Mouse (Mus musculus): ENCODE measurements around the gene Gpr107.

The Gpr107 gene

GRCm38 (mm10) chr2:31127219-31127618 lies 24.9 kb upstream of the Gpr107 start:
- DNase-seq (ENCODE audit: low read depth, low spot score): no peak

GRCm38 (mm10) chr2:31127899-31128298 lies 24.2 kb upstream of the Gpr107 start:
- DNase-seq (ENCODE audit: low read depth, low spot score): no peak

- no peak for DNase-seq (ENCODE audit: low read depth, low spot score)
These were observed 22.2 kb upstream of the Gpr107 start for GRCm38 (mm10) chr2:31129742-31130518.

- DNase-seq (ENCODE audit: low read depth, low spot score): no peak
These were observed 21.3 kb upstream of the Gpr107 start for GRCm38 (mm10) chr2:31130815-31131299.

GRCm38 (mm10) chr2:31132682-31133081 lies 19.4 kb upstream of the Gpr107 start:
- DNase-seq (ENCODE audit: low read depth, low spot score): no peak

- no peak for DNase-seq (ENCODE audit: low read depth, low spot score)
These were observed 18.1 kb upstream of the Gpr107 start for GRCm38 (mm10) chr2:31133981-31134380.

GRCm38 (mm10) chr2:31135512-31135931 lies 16.6 kb upstream of the Gpr107 start:
- DNase-seq (ENCODE audit: low read depth, low spot score): no peak

GRCm38 (mm10) chr2:31136338-31136737 lies 15.8 kb upstream of the Gpr107 start:
- DNase-seq (ENCODE audit: low read depth, low spot score): no peak

- DNase-seq (ENCODE audit: low read depth, low spot score): no peak
These were observed 15.0 kb upstream of the Gpr107 start for GRCm38 (mm10) chr2:31137018-31137590.

GRCm38 (mm10) chr2:31139174-31139632 lies 12.9 kb upstream of the Gpr107 start:
- no peak for DNase-seq (ENCODE audit: low read depth, low spot score)

- no peak for DNase-seq (ENCODE audit: low read depth, low spot score)
These were observed 11.9 kb upstream of the Gpr107 start for GRCm38 (mm10) chr2:31139991-31140771.

GRCm38 (mm10) chr2:31140772-31141073 lies 11.4 kb upstream of the Gpr107 start:
- DNase-seq (ENCODE audit: low read depth, low spot score): no peak

- no peak for DNase-seq (ENCODE audit: low read depth, low spot score)
These were observed 10.8 kb upstream of the Gpr107 start for GRCm38 (mm10) chr2:31141074-31141866.

- peak; percentile 83 for DNase-seq (ENCODE audit: low read depth, low spot score)
These were observed 10.2 kb upstream of the Gpr107 start, which contains the start of gene Fnbp1 for GRCm38 (mm10) chr2:31141867-31142454. Gene Fnbp1 (minus strand): TSS chr2:31142008.

- DNase-seq (ENCODE audit: low read depth, low spot score): no peak
These were observed 9.6 kb upstream of the Gpr107 start for GRCm38 (mm10) chr2:31142505-31142904.

GRCm38 (mm10) chr2:31143326-31143725 lies 8.8 kb upstream of the Gpr107 start:
- no peak for DNase-seq (ENCODE audit: low read depth, low spot score)

- DNase-seq (ENCODE audit: low read depth, low spot score): no peak
These were observed 8.1 kb upstream of the Gpr107 start for GRCm38 (mm10) chr2:31143768-31144695.

- no peak for DNase-seq (ENCODE audit: low read depth, low spot score)
These were observed 7.2 kb upstream of the Gpr107 start for GRCm38 (mm10) chr2:31144901-31145300.

GRCm38 (mm10) chr2:31147054-31147453 lies 5.1 kb upstream of the Gpr107 start:
- no peak for DNase-seq (ENCODE audit: low read depth, low spot score)

- DNase-seq (ENCODE audit: low read depth, low spot score): no peak
These were observed 1.4 kb upstream of the Gpr107 start for GRCm38 (mm10) chr2:31150762-31151161.
